Mouse (Mus musculus) thymus, postnatal 10 days (tissue): ENCODE measurements around the gene Ncaph2.
A peak's percentile ranks its signal among the peaks of the same experiment; 100 is the strongest.

Experiments
- DNase-seq, 2 experiments: peaks; one replicate each; pipeline ENCODE4 v3.0.0; 2021; ENCODE audit warnings: low spot score in 2 of 2

Ncaph2 gene

GRCm38 (mm10) chr15:89355241-89356187 lies at the start of gene Ncaph2, which contains the start of gene Lmf2:
Ncaph2 (plus strand) TSS chr15:89355719.
Lmf2 (minus strand) TSS chr15:89355659.
- peak; percentile 92 to 96 for DNase-seq

- no peak for DNase-seq
Observed at GRCm38 (mm10) chr15:89305966-89306365, 49.6 kb upstream of the Ncaph2 start.

GRCm38 (mm10) chr15:89307461-89307860 lies 48.1 kb upstream of the Ncaph2 start:
- DNase-seq: no peak

- no peak for DNase-seq
Observed at GRCm38 (mm10) chr15:89308406-89309139, 46.9 kb upstream of the Ncaph2 start.

- DNase-seq: peak; percentile 71 to 80
Observed at GRCm38 (mm10) chr15:89309962-89310498, 45.5 kb upstream of the Ncaph2 start.

GRCm38 (mm10) chr15:89313359-89313758 lies 42.2 kb upstream of the Ncaph2 start:
- DNase-seq: no peak

- no peak for DNase-seq
Observed at GRCm38 (mm10) chr15:89314107-89314506, 41.4 kb upstream of the Ncaph2 start.

- DNase-seq: peak in 1 of 2 experiments; percentile 45
Observed at GRCm38 (mm10) chr15:89314511-89315189, 40.9 kb upstream of the Ncaph2 start.

GRCm38 (mm10) chr15:89315190-89315731 lies 40.3 kb upstream of the Ncaph2 start, which contains the start of gene Sbf1:
Sbf1 (minus strand) TSS chr15:89315311.
- peak; percentile 91 to 92 for DNase-seq

GRCm38 (mm10) chr15:89316146-89316545 lies 39.4 kb upstream of the Ncaph2 start:
- DNase-seq: peak in 1 of 2 experiments; percentile 45

GRCm38 (mm10) chr15:89321264-89321663 lies 34.3 kb upstream of the Ncaph2 start:
- no peak for DNase-seq

GRCm38 (mm10) chr15:89322670-89323522 lies 32.6 kb upstream of the Ncaph2 start, which contains the start of gene Adm2:
Adm2 (plus strand) TSS chr15:89322720.
- no peak for DNase-seq

GRCm38 (mm10) chr15:89323656-89324055 lies 31.9 kb upstream of the Ncaph2 start:
- DNase-seq: no peak

GRCm38 (mm10) chr15:89326441-89326840 lies 29.1 kb upstream of the Ncaph2 start:
- DNase-seq: no peak

GRCm38 (mm10) chr15:89334271-89334670 lies 21.2 kb upstream of the Ncaph2 start, which contains the start of gene Miox:
Miox (plus strand) TSS chr15:89334398.
- no peak for DNase-seq

- DNase-seq: no peak
Observed at GRCm38 (mm10) chr15:89334774-89335537, 20.6 kb upstream of the Ncaph2 start.

- DNase-seq: no peak
Observed at GRCm38 (mm10) chr15:89336422-89336821, 19.1 kb upstream of the Ncaph2 start.

- DNase-seq: no peak
Observed at GRCm38 (mm10) chr15:89339696-89340095, 15.8 kb upstream of the Ncaph2 start.

- DNase-seq: no peak
Observed at GRCm38 (mm10) chr15:89340136-89340535, 15.4 kb upstream of the Ncaph2 start.
